Mouse (Mus musculus): Measurements from ENCODE around the gene Abcg4. TPM values are rescaled to one million over a fixed set of nuclear protein-coding genes. Genes with fewer than 3 reads are reported as not detected.
"Not testable (repeated sequence)": the region's sequence is repeated elsewhere in the genome, so short reads cannot be mapped to it uniquely, and the experiment has no call there.

Abcg4 gene
- total RNA-seq, 2 experiments from 2014 or later = 62.1 TPM

- H3K27ac ChIP-seq = peak within 1 kb of the TSS; percentile 92
- peak; percentile 97 to 98 for DNase-seq (ENCODE audit: extremely low spot score in 1 of 2, low spot score in 2 of 2)
- TF ChIP-seq CTCF (IDR thresholded peaks at IDR 0.05) = no peak
- intact Hi-C loops (cut with DNase I) = no loop called here
- peak within 1 kb of the TSS; percentile 99 for H3K4me3 ChIP-seq
These were observed 17.2 kb upstream of the Abcg4 start, which contains the start of gene Hinfp for GRCm38 (mm10) chr9:44305466-44306079. Hinfp (minus strand) TSS chr9:44305671.

GRCm38 (mm10) chr9:44300001-44300400, 11.6 kb upstream of the Abcg4 start:
- H3K27ac ChIP-seq; DNase-seq (ENCODE audit: extremely low spot score in 1 of 2, low spot score in 2 of 2); H3K4me3 ChIP-seq; intact Hi-C loops (cut with DNase I): not testable (repeated sequence)

DNA sequence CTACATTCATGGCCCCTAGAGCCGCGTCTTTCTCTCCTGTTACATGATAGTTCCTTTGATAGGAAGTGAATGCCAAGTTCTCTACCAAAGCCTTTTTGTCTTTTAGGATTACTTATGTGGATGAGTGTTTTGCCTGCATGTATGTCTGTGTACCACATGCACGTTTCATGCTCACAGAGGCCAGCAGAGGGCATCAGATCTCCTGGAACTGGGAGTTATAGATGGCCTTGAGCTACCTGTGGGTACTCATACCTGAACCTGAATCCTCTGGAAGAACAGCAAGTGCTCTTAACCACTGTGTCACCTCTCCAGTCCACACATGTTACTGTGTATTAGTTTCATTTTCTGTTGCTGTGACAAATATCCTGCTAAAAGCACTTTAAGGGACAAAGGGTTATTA, 4.1 kb upstream of the Abcg4 start:
- intact Hi-C loops (cut with DNase I) = no loop called here
- H3K4me3 ChIP-seq = no peak overlapping the region
- no peak for DNase-seq (ENCODE audit: extremely low spot score in 1 of 2, low spot score in 2 of 2)
- peak; percentile 52 for TF ChIP-seq CTCF (IDR thresholded peaks at IDR 0.05)
- no peak overlapping the region for H3K27ac ChIP-seq

DNA sequence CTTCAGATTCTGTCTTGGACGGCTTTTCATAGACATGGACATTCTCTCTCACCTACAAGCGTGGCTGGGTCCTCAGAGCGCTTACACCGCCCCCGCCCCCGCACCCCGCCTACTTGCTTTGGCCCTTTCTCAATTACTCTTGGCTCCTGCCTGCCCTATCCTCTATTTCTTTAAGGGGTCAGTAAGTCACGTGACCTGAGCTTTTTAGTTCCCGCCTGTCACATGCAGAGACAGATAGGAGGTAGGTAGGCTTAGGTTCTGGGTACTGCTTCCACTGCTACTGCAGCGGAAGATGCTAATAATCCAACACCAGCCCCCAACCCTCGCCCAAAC, 510 bp upstream of the Abcg4 start:
- peak overlapping the region; percentile 90 for H3K4me3 ChIP-seq
- no peak for TF ChIP-seq CTCF (IDR thresholded peaks at IDR 0.05)
- intact Hi-C loops (cut with DNase I) = no loop called here
- no peak for DNase-seq (ENCODE audit: extremely low spot score in 1 of 2, low spot score in 2 of 2)
- peak overlapping the region; percentile 88 for H3K27ac ChIP-seq

- no peak for TF ChIP-seq CTCF (IDR thresholded peaks at IDR 0.05)
- Histone ChIP-seq H3K4me3 (peak overlapping the region; percentile 90), H3K27ac (peak overlapping the region; percentile 88)
- intact Hi-C loops (cut with DNase I) = loop anchor here (1.0 kb wide), 1 partner anchor 53 kb away; the partner anchor contains the start of gene Cbl
- DNase-seq (ENCODE audit: extremely low spot score in 1 of 2, low spot score in 2 of 2) = peak in 1 of 2 experiments; percentile 47
These were observed 877 bp downstream of the Abcg4 start for GRCm38 (mm10) chr9:44287401-44288075.

GRCm38 (mm10) chr9:44287003-44287400, 1.4 kb downstream of the Abcg4 start:
- peak overlapping the region; percentile 88 for H3K27ac ChIP-seq
- intact Hi-C loops (cut with DNase I) = loop anchor here (1.0 kb wide), 1 partner anchor 53 kb away; the partner anchor contains the start of gene Cbl
- TF ChIP-seq CTCF (IDR thresholded peaks at IDR 0.05) = no peak
- peak overlapping the region; percentile 90 for H3K4me3 ChIP-seq
- no peak for DNase-seq (ENCODE audit: extremely low spot score in 1 of 2, low spot score in 2 of 2)

- intact Hi-C loops (cut with DNase I) = no loop called here
- H3K4me3 ChIP-seq = peak overlapping the region; percentile 11; the same call in 1 of the 2 replicates
- no peak for TF ChIP-seq CTCF (IDR thresholded peaks at IDR 0.05)
- H3K27ac ChIP-seq = no peak overlapping the region
- DNase-seq (ENCODE audit: extremely low spot score in 1 of 2, low spot score in 2 of 2) = no peak
These were observed 2.1 kb downstream of the Abcg4 start for GRCm38 (mm10) chr9:44286256-44286850.

GRCm38 (mm10) chr9:44283183-44283582, 5.2 kb downstream of the Abcg4 start:
- TF ChIP-seq CTCF (IDR thresholded peaks at IDR 0.05) = no peak
- DNase-seq (ENCODE audit: extremely low spot score in 1 of 2, low spot score in 2 of 2) = no peak
- intact Hi-C loops (cut with DNase I) = no loop called here
- Histone ChIP-seq H3K27ac (no peak overlapping the region), H3K4me3 (no peak overlapping the region)

GRCm38 (mm10) chr9:44269973-44270372, 18.4 kb downstream of the Abcg4 start:
- no peak for TF ChIP-seq CTCF (IDR thresholded peaks at IDR 0.05)
- intact Hi-C loops (cut with DNase I) = loop anchor here (2.0 kb wide), 1 partner anchor 35 kb away; the partner anchor contains the start of gene Cbl

GRCm38 (mm10) chr9:44269077-44269476, 19.3 kb downstream of the Abcg4 start:
- H3K27ac ChIP-seq = no peak overlapping the region
- DNase-seq (ENCODE audit: extremely low spot score in 1 of 2, low spot score in 2 of 2) = no peak
- intact Hi-C loops (cut with DNase I) = loop anchor here (2.0 kb wide), 1 partner anchor 34 kb away; the partner anchor contains the start of gene Cbl
- peak; percentile 56 for TF ChIP-seq CTCF (IDR thresholded peaks at IDR 0.05)
- no peak overlapping the region for H3K4me3 ChIP-seq

More at GRCm38 (mm10) chr9:44269973-44270372, 18.4 kb downstream of the Abcg4 start:
- DNase-seq (ENCODE audit: extremely low spot score in 1 of 2, low spot score in 2 of 2) = no peak
- Histone ChIP-seq H3K27ac (no peak overlapping the region), H3K4me3 (no peak overlapping the region)

GRCm38 (mm10) chr9:44268432-44268831, 20.0 kb downstream of the Abcg4 start, which contains the start of gene Nlrx1:
Nlrx1 (minus strand) TSS chr9:44268599.
- no peak for TF ChIP-seq CTCF (IDR thresholded peaks at IDR 0.05)
- Histone ChIP-seq H3K4me3 (peak within 1 kb of the TSS; percentile 67), H3K27ac (peak within 1 kb of the TSS; percentile 98)
- DNase-seq (ENCODE audit: extremely low spot score in 1 of 2, low spot score in 2 of 2) = no peak
- intact Hi-C loops (cut with DNase I) = loop anchor here (2.0 kb wide), 1 partner anchor 34 kb away; the partner anchor contains the start of gene Cbl

- Histone ChIP-seq H3K27ac (peak overlapping the region; percentile 98), H3K4me3 (peak overlapping the region; percentile 67)
- peak; percentile 80 to 81 for DNase-seq (ENCODE audit: extremely low spot score in 1 of 2, low spot score in 2 of 2)
- intact Hi-C loops (cut with DNase I) = loop anchor here (2.0 kb wide), 1 partner anchor 33 kb away; the partner anchor contains the start of gene Cbl
- peak; percentile 74 for TF ChIP-seq CTCF (IDR thresholded peaks at IDR 0.05)
These were observed 20.4 kb downstream of the Abcg4 start for GRCm38 (mm10) chr9:44268027-44268360.
